Mouse (Mus musculus) embryo, embryonic 9.5 days (tissue): Measurements from ENCODE around the gene Gm20538.

Experiments used
- DNase-seq: peaks from one replicate; pipeline ENCODE4 v3.0.0-alpha.2; 2017; ENCODE audit errors: extremely low spot score

Gene Gm20538

DNA sequence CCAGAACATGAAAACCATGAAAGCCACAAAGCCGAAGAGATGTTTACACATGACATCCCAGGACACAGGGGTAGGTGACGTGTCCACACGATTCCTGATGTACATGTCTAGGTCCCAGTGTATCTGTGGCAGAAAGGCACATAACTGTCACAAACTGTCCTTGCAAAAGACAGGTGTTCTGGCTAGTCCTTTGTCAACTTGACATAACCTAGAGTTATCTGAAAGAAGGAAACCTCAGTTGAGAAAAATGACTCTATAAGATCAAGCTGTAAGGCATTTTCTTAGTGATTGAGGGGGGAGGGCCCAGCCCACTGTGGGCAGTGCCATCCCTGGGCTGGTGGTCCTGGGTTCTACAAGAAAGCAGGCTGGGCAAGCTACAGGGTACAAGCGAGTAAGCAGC is at the start of gene Gm20538:
Gene Gm20538, minus strand, starts transcription at position 101 of the 400 bp plus-strand sequence.
- no peak for DNase-seq

DNA sequence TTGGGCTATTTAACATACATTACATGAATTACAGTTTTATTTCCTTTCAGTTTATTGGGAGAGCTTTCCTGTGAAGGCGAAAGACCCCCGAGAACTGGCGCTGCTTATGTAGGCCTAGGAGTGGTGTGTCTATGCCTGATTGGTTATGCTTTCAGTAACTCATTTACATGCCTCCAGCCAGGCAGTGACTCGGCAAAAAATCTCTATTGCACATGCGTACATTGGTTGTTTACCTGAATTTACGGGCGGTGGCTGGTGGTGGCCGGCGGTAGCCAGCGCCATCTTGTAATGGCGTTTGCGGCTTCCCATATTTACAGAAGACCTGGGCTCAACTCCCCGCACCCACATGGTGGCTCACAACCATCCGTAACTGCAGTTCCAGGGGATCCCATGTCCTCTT is 41.5 kb upstream of the Gm20538 start:
- no peak for DNase-seq

DNA sequence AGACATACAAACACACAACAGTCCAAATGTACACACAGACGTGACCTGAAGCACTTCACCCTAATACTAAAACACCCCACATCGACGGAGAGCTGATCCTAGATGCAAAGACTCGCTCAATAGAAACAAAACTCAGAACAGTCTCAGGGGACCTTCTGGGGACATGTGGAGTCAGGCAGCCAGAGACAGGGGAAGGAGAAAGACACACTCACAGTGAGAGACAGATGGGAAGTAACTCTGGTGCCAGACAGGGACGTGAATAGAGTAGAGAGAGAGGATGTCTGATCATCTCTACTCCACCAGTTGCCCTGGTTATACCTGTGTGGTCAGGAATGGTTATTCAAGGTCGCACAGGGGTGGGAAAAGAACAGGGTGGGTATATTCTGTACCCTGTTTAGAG is 39.0 kb upstream of the Gm20538 start:
- no peak for DNase-seq

DNA sequence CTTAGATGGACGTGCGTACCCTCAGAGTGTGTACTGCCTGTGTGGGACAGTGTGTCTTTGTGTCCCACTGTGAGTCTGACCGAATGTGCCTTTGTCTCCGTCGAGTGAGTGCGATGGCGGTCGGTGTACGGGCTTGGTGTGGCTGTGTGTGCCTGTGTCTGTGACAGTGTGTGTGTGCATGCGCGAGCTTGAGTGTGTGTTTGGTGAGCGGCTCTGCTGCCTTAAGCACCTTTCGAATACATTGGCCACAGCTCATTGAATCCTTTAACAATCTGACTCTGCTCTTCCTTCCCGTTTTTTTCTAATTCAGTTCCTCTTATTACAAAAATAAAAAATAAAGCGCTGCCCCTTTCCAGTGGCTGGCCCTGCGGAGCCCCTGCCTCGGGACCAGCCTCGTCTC is 38.4 kb upstream of the Gm20538 start:
- no peak for DNase-seq

DNA sequence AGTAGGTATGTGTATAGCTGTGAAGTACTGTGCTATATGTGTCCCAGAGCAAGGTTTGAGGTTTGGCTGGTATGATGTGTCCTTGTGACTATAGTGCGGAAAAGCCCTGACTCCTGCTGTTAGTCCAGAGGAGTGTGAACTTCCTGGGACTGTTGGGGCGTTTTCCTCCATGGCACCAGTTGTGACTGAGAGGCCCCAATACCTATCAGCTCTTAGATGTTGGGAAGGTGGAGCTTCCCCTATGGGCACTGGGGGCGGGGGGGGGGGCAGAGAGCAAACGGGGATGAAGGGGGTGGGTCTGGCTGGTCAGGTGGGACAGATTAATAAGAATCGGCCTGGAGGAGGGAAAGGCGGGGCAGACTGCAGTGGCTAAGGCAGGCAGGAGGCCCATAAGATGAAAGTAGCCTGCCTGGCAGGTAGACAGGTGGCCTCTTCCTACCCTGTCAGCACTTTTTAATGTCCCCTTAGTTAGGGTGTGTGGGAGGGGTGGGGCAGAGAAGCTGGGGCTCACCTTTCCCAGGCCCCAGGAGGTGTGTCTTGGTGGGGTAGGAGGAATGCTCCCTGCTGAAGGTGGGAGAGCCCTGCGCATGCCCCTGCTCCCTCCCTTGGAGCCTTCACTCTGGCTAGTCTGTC is 37.1 kb upstream of the Gm20538 start:
- no peak for DNase-seq

DNA sequence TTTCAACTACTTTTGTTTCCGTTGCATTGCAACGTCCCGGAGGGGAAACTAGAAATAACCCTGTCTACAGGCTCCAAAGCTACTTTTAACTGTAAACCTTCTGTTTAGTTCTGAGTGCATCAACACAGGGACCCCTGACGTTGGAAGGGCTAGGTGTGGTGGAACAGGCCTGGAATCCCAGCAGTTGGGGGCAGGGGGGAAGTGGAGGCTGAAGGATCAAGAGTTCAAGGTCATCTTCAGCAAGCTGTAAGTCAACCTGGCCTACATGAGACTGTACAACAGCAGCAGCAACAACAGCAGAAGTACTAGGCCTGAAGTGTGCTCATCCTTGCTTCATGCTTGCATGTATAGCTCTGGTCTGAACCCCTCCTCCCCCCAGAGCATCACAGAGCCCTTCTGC is 35.4 kb upstream of the Gm20538 start:
- no peak for DNase-seq

DNA sequence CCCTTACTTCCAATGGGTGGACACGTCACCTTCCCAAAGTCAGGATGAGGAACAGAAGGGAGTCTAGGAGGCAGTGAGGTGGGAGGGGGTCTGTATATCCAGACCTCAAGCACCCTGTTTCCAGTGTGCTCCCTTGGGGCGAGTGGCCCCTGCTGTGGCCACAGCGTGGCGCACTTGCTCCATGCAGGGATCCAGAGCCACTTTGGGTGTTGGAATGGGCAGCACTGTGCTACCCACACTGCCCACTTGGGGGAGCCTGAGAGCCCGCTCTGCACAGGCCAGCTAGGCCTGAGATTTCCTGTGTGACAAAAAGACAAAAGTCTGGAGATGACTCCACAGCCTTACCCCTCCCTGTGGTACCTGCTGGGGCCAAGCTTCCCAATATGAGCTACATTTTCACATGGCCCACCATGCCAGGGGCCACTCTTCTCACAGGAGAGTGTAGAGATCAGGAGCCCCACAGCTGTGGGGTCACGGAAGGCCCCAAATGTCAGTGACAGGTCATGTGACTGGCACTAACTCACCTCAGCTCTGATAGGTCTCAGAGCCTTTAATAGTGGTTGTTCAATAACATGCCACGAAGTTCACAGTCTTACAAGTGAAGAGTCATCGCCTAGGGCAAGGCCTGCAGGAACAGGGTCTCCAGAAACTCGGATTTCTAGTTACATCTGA is 30.1 kb upstream of the Gm20538 start:
- peak; percentile 91 for DNase-seq

DNA sequence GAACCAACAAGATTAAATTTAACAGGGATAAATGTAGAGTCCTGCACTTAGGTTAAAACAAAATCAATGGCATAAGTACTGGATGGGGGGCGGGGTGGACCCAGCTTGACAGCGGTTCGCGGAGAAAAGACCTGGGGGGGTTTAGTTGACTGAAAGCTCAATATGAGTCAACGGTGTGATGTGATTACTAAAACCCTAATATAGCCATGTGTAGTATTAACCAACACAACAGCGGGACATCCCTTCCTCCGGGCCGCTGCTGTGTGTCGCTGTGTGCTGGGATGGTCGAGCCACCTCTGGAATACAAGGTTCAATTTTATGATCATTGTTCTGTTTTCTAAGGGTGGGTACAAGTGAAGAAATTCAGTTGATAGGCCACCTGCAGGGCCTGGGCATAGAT is 29.5 kb upstream of the Gm20538 start:
- DNase-seq: no peak

DNA sequence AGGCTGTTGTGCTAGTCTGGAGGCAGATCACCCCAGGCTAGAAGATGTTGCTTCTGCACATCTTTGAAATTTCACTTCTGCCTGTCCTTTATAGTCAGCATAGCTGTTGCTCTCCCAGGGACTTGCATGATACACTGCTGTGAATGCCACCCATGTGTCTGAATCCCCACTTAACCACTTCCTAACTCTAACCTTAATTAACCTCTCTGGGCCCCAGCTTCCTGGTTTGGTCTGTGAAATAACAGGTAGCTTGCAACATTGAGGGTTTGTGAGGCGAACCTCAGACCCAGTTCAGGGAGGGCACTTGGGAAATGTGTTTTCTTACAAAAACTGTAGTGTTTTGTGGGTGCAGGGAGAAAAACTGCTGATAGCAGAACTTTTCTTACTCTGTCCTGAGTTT is 25.4 kb upstream of the Gm20538 start:
- DNase-seq: no peak

DNA sequence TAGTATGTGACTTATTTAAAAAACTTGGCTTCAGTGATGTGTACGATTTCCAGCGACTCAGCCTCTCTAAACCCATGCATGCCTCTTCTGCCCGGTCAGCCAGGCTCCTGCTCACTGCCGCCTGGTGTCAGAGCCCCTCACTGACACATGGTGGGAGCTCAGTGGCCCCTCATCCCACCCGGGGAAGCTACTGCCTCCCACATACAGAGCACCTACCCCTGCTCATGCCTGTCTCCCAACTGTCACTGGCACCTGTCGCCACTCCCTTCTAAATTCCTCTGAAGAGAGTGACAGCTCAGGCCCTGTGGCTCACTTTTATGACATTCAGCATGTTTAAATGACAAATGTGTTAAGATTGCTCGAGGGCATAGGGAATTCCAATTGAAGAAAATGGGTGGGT is 23.6 kb upstream of the Gm20538 start:
- DNase-seq: no peak

DNA sequence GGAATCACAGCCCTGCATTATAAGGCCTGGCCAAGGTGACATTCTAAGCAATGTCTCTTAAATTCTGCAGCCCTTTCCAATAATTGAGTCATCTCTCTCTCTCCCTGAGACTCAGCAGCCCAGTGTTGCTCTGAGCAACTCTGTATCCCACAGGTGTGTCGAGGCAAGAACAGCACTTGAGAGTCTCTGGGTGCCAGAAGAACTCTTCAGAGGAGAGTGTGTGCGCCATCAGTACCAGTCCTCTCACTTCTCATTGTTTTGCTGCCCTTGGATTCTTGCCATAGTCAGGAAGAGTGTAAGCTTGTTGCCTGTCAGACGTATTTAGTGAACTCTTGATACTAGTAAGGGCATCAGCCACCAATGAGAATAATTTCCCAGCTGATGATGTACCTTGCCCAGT is 15.1 kb upstream of the Gm20538 start:
- DNase-seq: no peak

DNA sequence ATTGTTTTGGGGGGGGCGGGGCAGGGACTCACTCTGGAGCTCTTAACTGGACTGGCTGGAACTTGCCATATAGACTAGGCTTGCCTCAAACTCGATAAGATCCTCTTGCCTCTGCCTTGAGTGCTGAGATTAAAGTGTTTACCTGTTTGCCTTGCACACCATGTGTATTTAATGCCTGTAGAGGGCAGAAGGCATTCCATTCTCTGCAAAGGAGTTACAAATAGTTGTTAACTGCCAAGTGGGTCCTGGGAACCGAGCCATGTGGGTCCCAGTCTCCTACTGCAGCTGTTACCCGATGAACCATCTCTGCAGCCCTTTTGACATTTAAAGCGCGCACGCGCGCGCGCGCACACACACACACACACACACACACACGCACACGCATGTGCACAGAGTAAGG is 11.4 kb upstream of the Gm20538 start:
- no peak for DNase-seq

DNA sequence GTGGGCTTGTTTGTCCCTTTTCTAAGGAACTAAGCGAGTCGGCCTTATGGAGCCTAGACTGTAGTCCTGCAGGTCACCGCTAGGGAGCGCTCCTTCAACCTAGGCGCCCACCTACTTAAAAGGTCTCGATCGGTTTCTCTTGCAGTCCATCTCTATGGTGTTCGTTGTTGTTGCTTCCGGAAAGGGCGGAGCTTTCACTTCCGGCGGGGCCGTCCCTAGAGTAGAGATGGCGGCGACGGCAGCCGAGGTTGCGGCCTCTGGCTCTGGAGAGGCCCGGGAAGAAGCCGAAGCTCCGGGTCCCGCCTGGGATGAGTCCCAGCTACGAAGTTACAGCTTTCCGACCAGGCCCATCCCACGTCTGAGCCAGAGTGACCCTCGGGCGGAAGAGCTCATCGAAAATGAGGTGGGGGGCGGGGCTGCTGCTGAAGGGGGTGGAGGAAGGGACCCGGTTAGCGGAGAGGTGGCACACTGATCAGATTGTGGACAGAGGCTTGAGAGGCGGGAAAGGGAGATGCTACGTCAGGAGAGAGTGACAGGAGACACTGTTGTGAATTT is 10.1 kb upstream of the Gm20538 start, which contains the start of gene Hif1an:
Gene Hif1an, plus strand, starts transcription at position 199 of the 555 bp plus-strand sequence.
- peak; percentile 95 for DNase-seq

DNA sequence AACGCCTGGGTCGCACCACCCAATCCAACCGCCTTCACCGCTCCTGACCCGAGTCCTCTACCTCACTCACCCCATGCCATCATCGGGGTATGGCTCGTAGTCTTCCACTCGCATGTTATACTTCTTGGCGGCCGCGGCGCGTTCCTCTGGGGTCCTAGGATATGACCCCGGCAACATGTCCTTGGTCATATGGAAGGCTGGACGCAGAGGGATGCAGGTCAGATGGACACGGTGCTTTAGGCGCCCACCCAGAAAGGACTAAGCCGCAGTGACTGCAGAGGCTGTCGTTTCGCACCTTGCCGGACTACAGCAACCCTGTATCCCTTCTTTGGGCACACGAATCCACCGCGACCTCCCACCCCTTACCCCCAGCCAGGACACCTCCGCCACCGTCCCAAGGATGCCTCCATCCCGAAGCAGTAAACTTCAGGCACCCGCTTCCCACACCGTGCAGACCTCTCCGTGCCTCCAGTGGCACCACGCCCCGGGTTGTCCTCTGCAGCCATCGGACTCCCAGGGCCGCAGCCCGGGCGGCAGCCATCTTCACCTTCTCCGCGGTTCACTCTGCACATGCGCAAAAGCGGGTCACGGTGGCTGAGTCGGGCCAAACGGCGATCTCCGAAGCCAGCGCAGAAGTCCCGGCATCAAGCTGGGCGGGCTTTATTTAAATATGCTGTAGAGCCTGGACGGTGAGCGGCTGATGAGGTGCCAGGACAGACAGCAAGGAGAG is 2.4 kb upstream of the Gm20538 start, which contains the start of gene Ndufb8:
Gene Ndufb8, minus strand, starts transcription at position 580 of the 730 bp plus-strand sequence.
- peak; percentile 95 for DNase-seq

DNA sequence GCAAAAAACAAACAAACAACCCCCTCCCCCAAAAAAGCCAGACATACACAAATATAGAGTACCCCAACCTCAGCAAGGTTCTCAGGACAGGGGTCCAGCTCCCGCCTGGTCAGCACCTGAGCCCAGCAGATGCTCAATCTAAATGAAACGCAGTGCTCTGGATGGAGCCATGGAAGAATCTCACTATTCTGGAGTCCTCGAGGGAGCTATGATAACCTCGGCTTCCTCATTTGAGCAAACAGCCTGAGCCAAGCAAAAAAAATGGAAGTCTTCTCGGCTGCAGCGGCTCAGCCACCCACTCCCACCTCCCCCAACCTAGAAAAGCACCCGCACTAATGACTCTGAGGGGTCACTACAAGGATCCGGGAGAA is 1.8 kb upstream of the Gm20538 start:
- DNase-seq: no peak

DNA sequence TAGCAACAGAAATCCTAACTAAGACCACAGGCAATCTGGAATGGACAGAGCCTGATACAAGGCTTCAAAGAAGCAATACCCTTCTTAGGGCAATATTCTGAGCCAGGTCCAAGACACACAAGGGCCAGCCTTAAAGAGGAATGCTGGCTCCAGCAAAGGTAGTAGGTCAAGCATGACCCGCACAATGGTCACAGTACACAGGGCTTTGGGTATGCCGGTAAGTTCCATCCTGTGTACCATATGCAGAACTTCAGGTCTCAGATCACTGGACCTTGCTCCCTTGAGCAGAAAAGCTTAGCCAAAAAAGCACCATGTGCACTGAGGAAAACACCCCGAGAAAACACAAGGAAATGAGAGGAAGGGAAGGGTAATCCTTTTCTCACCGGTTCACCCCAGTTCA is 655 bp upstream of the Gm20538 start:
- no peak for DNase-seq

DNA sequence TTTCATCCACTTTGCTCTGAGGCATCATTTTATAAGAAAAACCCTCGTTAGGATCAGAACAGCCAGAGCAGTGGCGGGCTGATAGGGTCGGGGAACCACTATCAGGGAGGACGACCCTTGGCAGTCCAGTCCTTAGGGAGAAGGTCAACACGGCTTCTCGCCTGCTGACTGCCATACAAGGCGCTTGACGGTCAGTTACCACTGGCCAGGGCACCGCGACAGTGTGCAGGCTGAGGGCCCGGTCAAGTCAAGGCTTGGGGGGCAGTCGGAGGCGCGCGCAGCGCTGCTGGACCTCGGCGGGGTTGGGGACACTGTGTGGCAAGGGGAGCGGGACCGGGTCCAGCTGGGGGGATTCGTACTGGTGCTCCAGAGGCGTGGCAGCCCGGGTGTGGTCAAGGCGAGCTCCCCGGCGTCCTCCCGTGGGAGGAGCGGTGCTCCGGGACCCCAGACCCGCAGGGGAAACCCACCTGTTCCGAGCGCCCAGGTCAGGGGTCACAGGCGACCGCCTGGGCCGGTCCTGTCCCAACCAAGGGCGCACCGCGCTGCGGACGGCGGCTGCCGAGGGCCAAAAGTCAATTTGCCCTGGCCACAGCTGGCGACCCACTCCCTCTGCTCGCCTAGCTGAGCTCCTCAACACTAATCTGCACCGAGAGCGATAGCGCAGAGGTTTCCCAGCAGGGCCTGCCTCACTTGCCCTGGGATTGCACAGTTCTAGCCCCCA is 7.2 kb downstream of the Gm20538 start, which contains the start of gene Sec31b:
Gene Sec31b, minus strand, starts transcription at position 544 of the 721 bp plus-strand sequence.
- peak; percentile 78 for DNase-seq

DNA sequence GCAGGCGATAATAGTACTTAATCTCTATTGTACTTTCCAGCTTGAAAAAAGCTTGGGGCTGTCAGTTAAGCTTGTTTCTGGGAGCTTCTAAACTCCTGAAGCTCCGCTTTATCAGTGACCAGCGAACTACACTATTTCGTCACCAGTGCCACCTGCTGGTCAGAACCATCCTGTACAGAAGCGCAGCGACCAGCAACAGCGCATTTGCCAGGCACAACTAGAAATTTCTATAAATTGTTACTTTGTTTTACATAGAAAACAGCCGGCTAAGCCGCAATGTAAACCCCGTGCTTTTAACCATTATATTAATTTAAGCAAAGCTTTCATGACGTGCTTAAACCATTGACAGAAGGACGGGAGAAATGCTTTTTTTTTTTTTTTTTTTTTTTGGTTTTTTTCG is 7.9 kb downstream of the Gm20538 start:
- peak; percentile 82 for DNase-seq

DNA sequence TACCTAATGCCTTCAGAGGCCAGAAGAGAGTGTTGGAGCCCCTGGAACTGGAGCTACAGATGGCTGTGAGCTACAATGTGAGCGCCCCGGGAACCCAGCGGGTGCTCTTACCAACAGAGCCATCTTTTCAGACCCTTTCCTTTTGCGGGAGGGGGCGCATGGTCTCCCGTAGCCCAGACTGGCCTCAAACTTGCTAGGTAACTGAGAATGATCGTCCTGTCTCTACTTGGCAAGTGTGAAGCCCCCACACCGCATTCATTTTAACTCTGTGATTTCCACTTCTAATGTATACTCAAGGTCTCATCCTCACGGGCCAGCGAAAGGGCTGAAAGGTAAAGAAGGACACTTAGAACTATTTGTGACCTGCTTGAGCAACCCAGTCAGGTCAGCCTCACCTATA is 8.3 kb downstream of the Gm20538 start:
- DNase-seq: no peak

DNA sequence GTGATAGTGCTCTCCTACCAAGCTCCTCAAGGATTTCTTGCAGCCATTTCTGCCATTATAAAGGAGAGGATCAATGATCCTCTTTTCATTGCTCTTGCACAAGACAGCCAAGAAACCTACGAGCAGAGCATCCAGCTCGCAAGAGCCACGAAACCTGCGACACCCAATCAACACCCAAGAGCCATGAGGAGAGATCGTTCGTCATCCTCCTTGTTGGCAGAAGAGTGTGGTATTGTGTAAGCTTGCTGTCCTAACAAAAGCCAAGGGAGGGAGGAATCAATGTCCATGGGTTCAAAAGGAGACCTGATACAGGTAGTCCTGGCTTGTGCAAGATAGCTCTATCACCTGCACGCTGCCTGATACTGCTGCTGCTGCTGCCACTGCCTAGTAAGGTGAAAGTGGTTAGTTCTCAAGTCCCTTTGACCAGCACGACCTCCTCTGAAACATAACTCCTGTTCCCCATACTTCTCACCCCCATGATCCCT is 9.9 kb downstream of the Gm20538 start:
- no peak for DNase-seq

DNA sequence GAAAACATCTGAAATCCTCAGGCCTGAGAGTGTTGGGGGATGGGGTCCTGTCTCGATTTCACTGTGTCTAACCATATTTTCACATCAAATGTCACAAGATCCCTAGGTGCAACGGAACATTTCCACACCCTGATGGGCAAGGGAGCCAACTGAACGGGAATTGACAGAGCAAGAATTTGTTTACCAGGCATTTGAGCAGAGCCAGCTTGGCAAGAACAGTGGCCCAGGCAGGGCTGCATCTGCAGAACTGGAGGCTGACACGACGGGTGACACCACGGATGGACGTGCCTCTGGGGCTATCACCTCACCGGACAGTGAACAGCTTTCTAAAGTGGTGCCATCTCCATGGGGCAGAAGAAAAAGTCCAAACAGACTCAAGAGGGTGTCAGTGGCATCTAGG is 15.2 kb downstream of the Gm20538 start:
- no peak for DNase-seq

DNA sequence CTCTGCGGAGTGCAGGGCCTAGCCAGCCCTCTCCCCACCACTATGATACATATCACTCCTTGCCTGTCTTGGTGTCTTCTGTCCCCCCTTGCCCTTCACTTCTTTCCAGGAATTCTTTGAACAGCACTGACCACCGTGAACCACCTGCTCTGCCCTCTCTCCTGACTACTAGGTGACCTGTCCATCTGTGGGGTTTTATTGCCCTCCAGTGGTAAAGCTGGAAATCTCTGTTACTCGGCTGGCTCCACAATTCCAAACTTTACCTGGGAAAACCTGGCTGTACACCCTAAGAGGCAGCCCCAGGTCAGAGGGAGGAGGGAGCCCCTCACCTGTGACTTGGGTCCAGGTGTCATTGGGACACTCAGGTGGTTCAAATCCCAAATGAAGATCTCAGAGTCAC is 17.3 kb downstream of the Gm20538 start:
- peak; percentile 42 for DNase-seq
